Mouse (Mus musculus): ENCODE measurements at regions not wholly inside any gene's neighbourhood (a gene's known extent, or its start where the extent isn't known, plus 50 kb on each side); places are given as distances from the start of the nearest gene placed in this dataset.

GRCm38 (mm10) chr12:65386005-65386645, 160.8 kb downstream of the Wdr20rt start:
- H3K27me3 ChIP-seq (ENCODE audit: insufficient read depth, low read length), result no peaks in the 10 kb centered on the region
- no peak for DNase-seq
- no peaks in the 10 kb centered on the region for H3K4me1 ChIP-seq (ENCODE audit: insufficient read depth)
- H3K4me2 ChIP-seq (ENCODE audit: low read depth, low read length), result no peak overlapping the region
- no peaks in the 10 kb centered on the region for H3K36me3 ChIP-seq (replicated peaks; ENCODE audit: insufficient read depth, low read length)
- H3K27ac ChIP-seq (ENCODE audit: low read depth), result no peak overlapping the region
- TF ChIP-seq EP300 (IDR thresholded peaks at IDR 0.05; ENCODE audit: low read depth), result no peak
- WGBS (ENCODE audit: insufficient replicate concordance), result 55% methylated on average over 2 of the region's 2 CpGs
- H3K4me3 ChIP-seq (ENCODE audit: low read depth, low read length), result no peak overlapping the region
- no peak for ATAC-seq
- H3K9ac ChIP-seq (replicated peaks), result no peak overlapping the region
- no peaks in the 10 kb centered on the region for H3K9me3 ChIP-seq (ENCODE audit: low read length)

- no peak overlapping the region for H3K9ac ChIP-seq (replicated peaks)
- TF ChIP-seq CTCF (IDR thresholded peaks at IDR 0.05; ENCODE audit: low read depth), result no peak
- DNase-seq, result no peak
Observed at GRCm38 (mm10) chr12:65387042-65387441, 161.7 kb downstream of the Wdr20rt start.

GRCm38 (mm10) chr12:65389512-65389911, 164.2 kb downstream of the Wdr20rt start:
- no peaks in the 10 kb centered on the region for H3K9me3 ChIP-seq (ENCODE audit: low read length)
- no peak overlapping the region for H3K9ac ChIP-seq (replicated peaks)
- TF ChIP-seq CTCF (IDR thresholded peaks at IDR 0.05; ENCODE audit: low read depth) (no peak), EP300 (IDR thresholded peaks at IDR 0.05; ENCODE audit: low read depth) (no peak)
- H3K4me1 ChIP-seq (ENCODE audit: insufficient read depth), result no peaks in the 10 kb centered on the region
- H3K4me3 ChIP-seq (ENCODE audit: low read depth, low read length), result no peak overlapping the region
- H3K27me3 ChIP-seq (ENCODE audit: insufficient read depth, low read length), result no peaks in the 10 kb centered on the region
- WGBS (ENCODE audit: insufficient replicate concordance), result 62% methylated on average over 2 of the region's 2 CpGs
- no peak for DNase-seq
- H3K4me2 ChIP-seq (ENCODE audit: low read depth, low read length), result no peak overlapping the region
- no peak overlapping the region for H3K27ac ChIP-seq (ENCODE audit: low read depth)
- ATAC-seq, result no peak
- no peaks in the 10 kb centered on the region for H3K36me3 ChIP-seq (replicated peaks; ENCODE audit: insufficient read depth, low read length)

More at GRCm38 (mm10) chr12:65387042-65387441, 161.7 kb downstream of the Wdr20rt start:
- Histone ChIP-seq H3K4me1 (ENCODE audit: insufficient read depth) (no peaks in the 10 kb centered on the region), H3K4me3 (ENCODE audit: low read depth, low read length) (no peak overlapping the region), H3K4me2 (ENCODE audit: low read depth, low read length) (no peak overlapping the region), H3K27ac (ENCODE audit: low read depth) (no peak overlapping the region), H3K27me3 (ENCODE audit: insufficient read depth, low read length) (no peaks in the 10 kb centered on the region), H3K9me3 (ENCODE audit: low read length) (no peaks in the 10 kb centered on the region), H3K36me3 (replicated peaks; ENCODE audit: insufficient read depth, low read length) (no peaks in the 10 kb centered on the region)
- no peak for ATAC-seq

- DNase-seq, result no peak
- ATAC-seq, result no peak
- no peak overlapping the region for H3K9ac ChIP-seq (replicated peaks)
- no peak overlapping the region for H3K4me2 ChIP-seq (ENCODE audit: low read depth, low read length)
- H3K36me3 ChIP-seq (replicated peaks; ENCODE audit: insufficient read depth, low read length), result no peaks in the 10 kb centered on the region
- no peaks in the 10 kb centered on the region for H3K9me3 ChIP-seq (ENCODE audit: low read length)
- H3K27me3 ChIP-seq (ENCODE audit: insufficient read depth, low read length), result no peaks in the 10 kb centered on the region
- no peak overlapping the region for H3K4me3 ChIP-seq (ENCODE audit: low read depth, low read length)
- no peak for TF ChIP-seq EP300 (IDR thresholded peaks at IDR 0.05; ENCODE audit: low read depth)
- no peak for TF ChIP-seq CTCF (IDR thresholded peaks at IDR 0.05; ENCODE audit: low read depth)
- H3K4me1 ChIP-seq (ENCODE audit: insufficient read depth), result no peaks in the 10 kb centered on the region
- WGBS (ENCODE audit: insufficient replicate concordance), result 85% methylated on average over 6 of the region's 6 CpGs
- H3K27ac ChIP-seq (ENCODE audit: low read depth), result no peak overlapping the region
Observed at GRCm38 (mm10) chr12:65390330-65390729, 165.0 kb downstream of the Wdr20rt start.

GRCm38 (mm10) chr12:65401728-65402419, 176.6 kb downstream of the Wdr20rt start:
- H3K36me3 ChIP-seq (replicated peaks; ENCODE audit: insufficient read depth, low read length), result no peaks in the 10 kb centered on the region
- ATAC-seq (no peak), DNase-seq (no peak)
- H3K9ac ChIP-seq (replicated peaks), result no peak overlapping the region
- H3K4me3 ChIP-seq (ENCODE audit: low read depth, low read length), result no peak overlapping the region
- no peak for TF ChIP-seq EP300 (IDR thresholded peaks at IDR 0.05; ENCODE audit: low read depth)
- TF ChIP-seq CTCF (IDR thresholded peaks at IDR 0.05; ENCODE audit: low read depth), result peak; percentile 47
- 47% methylated on average over 8 of the region's 8 CpGs for WGBS (ENCODE audit: insufficient replicate concordance)
- no peaks in the 10 kb centered on the region for H3K27me3 ChIP-seq (ENCODE audit: insufficient read depth, low read length)
- H3K9me3 ChIP-seq (ENCODE audit: low read length), result no peaks in the 10 kb centered on the region
- H3K27ac ChIP-seq (ENCODE audit: low read depth), result no peak overlapping the region
- H3K4me2 ChIP-seq (ENCODE audit: low read depth, low read length), result no peak overlapping the region
- no peaks in the 10 kb centered on the region for H3K4me1 ChIP-seq (ENCODE audit: insufficient read depth)

- DNase-seq (no peak), ATAC-seq (no peak)
- H3K27me3 ChIP-seq (ENCODE audit: insufficient read depth, low read length), result no peaks in the 10 kb centered on the region
- TF ChIP-seq EP300 (IDR thresholded peaks at IDR 0.05; ENCODE audit: low read depth), result no peak
- TF ChIP-seq CTCF (IDR thresholded peaks at IDR 0.05; ENCODE audit: low read depth), result no peak
- H3K4me1 ChIP-seq (ENCODE audit: insufficient read depth), result no peaks in the 10 kb centered on the region
- no peaks in the 10 kb centered on the region for H3K9me3 ChIP-seq (ENCODE audit: low read length)
- H3K27ac ChIP-seq (ENCODE audit: low read depth), result no peak overlapping the region
- no peaks in the 10 kb centered on the region for H3K36me3 ChIP-seq (replicated peaks; ENCODE audit: insufficient read depth, low read length)
- 82% methylated on average over 2 of the region's 2 CpGs for WGBS (ENCODE audit: insufficient replicate concordance)
- H3K4me3 ChIP-seq (ENCODE audit: low read depth, low read length), result no peak overlapping the region
- H3K4me2 ChIP-seq (ENCODE audit: low read depth, low read length), result no peak overlapping the region
- H3K9ac ChIP-seq (replicated peaks), result no peak overlapping the region
Observed at GRCm38 (mm10) chr12:65403124-65403523, 177.8 kb downstream of the Wdr20rt start.
